Mouse (Mus musculus): ENCODE data around the gene Zfp784. TPM values are rescaled to one million over a fixed set of nuclear protein-coding genes. Genes with fewer than 3 reads are reported as not detected.
"Not testable (repeated sequence)": the region's sequence is repeated elsewhere in the genome, so short reads cannot be mapped to it uniquely, and the experiment has no call there.

The Zfp784 gene
- polyA plus RNA-seq, 1 experiment = 8.4 TPM

- DNase-seq = no peak
- Histone ChIP-seq H3K4me3 (replicated peaks; ENCODE audit: insufficient read depth, low read depth, low read length) (no peak overlapping the region), H3K27me3 (ENCODE audit: control insufficient read depth, insufficient read depth, low read length) (no peaks in the 10 kb centered on the region), H3K27ac (ENCODE audit: insufficient read depth, low read length) (no peak overlapping the region), H3K4me1 (ENCODE audit: control insufficient read depth, insufficient read depth, low read length) (no peaks in the 10 kb centered on the region)
- TF ChIP-seq POLR2A (IDR thresholded peaks at IDR 0.05; ENCODE audit: borderline replicate concordance, insufficient read depth, low read length) (no peak), CTCF (IDR thresholded peaks at IDR 0.05; ENCODE audit: borderline replicate concordance, insufficient read depth, low read depth, low read length) (no peak)
- WGBS = 93% methylated on average over 26 of the region's 26 CpGs
Measured at GRCm38 (mm10) chr7:5008229-5008628, 30.0 kb downstream of the Zfp784 start.

GRCm38 (mm10) chr7:5002876-5003275, 35.4 kb downstream of the Zfp784 start:
- not testable (repeated sequence) for DNase-seq; H3K4me1 ChIP-seq (ENCODE audit: control insufficient read depth, insufficient read depth, low read length); H3K27me3 ChIP-seq (ENCODE audit: control insufficient read depth, insufficient read depth, low read length); H3K4me3 ChIP-seq (replicated peaks; ENCODE audit: insufficient read depth, low read depth, low read length); H3K27ac ChIP-seq (ENCODE audit: insufficient read depth, low read length)
- 63% methylated on average over 8 of the region's 8 CpGs for WGBS

GRCm38 (mm10) chr7:4999876-5000275, 38.4 kb downstream of the Zfp784 start:
- Histone ChIP-seq H3K27me3 (ENCODE audit: control insufficient read depth, insufficient read depth, low read length) (no peaks in the 10 kb centered on the region), H3K4me3 (replicated peaks; ENCODE audit: insufficient read depth, low read depth, low read length) (no peak overlapping the region), H3K27ac (ENCODE audit: insufficient read depth, low read length) (no peak overlapping the region), H3K4me1 (ENCODE audit: control insufficient read depth, insufficient read depth, low read length) (no peaks in the 10 kb centered on the region)
- WGBS = 70% methylated on average over 2 of the region's 2 CpGs
- TF ChIP-seq CTCF (IDR thresholded peaks at IDR 0.05; ENCODE audit: borderline replicate concordance, insufficient read depth, low read depth, low read length) = peak; percentile 34; the same call in 1 of the 2 replicates
- no peak for TF ChIP-seq POLR2A (IDR thresholded peaks at IDR 0.05; ENCODE audit: borderline replicate concordance, insufficient read depth, low read length)
- no peak for DNase-seq

- peak overlapping the region; percentile 85 for H3K4me3 ChIP-seq (replicated peaks; ENCODE audit: insufficient read depth, low read depth, low read length)
- peaks cover 3% of the 10 kb centered on the region for H3K4me1 ChIP-seq (ENCODE audit: control insufficient read depth, insufficient read depth, low read length)
- WGBS = 42% methylated on average over 8 of the region's 8 CpGs
- H3K27me3 ChIP-seq (ENCODE audit: control insufficient read depth, insufficient read depth, low read length) = no peaks in the 10 kb centered on the region
- TF ChIP-seq POLR2A (IDR thresholded peaks at IDR 0.05; ENCODE audit: borderline replicate concordance, insufficient read depth, low read length) (no peak), CTCF (IDR thresholded peaks at IDR 0.05; ENCODE audit: borderline replicate concordance, insufficient read depth, low read depth, low read length) (no peak)
- DNase-seq = no peak
- H3K27ac ChIP-seq (ENCODE audit: insufficient read depth, low read length) = peak overlapping the region; percentile 48; the same call in 1 of the 2 replicates
Measured at GRCm38 (mm10) chr7:4996934-4997333, 41.3 kb downstream of the Zfp784 start.

GRCm38 (mm10) chr7:4996003-4996895, 42.0 kb downstream of the Zfp784 start, which contains the start of gene Zfp579:
TSS of gene Zfp579 (minus strand) at chr7:4996158.
- peak within 1 kb of the TSS; percentile 60 for H3K27ac ChIP-seq (ENCODE audit: insufficient read depth, low read length)
- WGBS = 3% methylated on average over 21 of the region's 26 CpGs
- H3K4me3 ChIP-seq (replicated peaks; ENCODE audit: insufficient read depth, low read depth, low read length) = peak within 1 kb of the TSS; percentile 85
- H3K4me1 ChIP-seq (ENCODE audit: control insufficient read depth, insufficient read depth, low read length) = peaks cover 3% of the 10 kb centered on the region
- no peaks in the 10 kb centered on the region for H3K27me3 ChIP-seq (ENCODE audit: control insufficient read depth, insufficient read depth, low read length)
- TF ChIP-seq POLR2A (IDR thresholded peaks at IDR 0.05; ENCODE audit: borderline replicate concordance, insufficient read depth, low read length) = peak; percentile 83
- TF ChIP-seq CTCF (IDR thresholded peaks at IDR 0.05; ENCODE audit: borderline replicate concordance, insufficient read depth, low read depth, low read length) = no peak
- DNase-seq = peak; percentile 95 to 98

GRCm38 (mm10) chr7:4995268-4996002, 42.8 kb downstream of the Zfp784 start:
- 4% methylated on average over 19 of the region's 19 CpGs for WGBS
- Histone ChIP-seq H3K4me1 (ENCODE audit: control insufficient read depth, insufficient read depth, low read length) (peaks cover 3% of the 10 kb centered on the region), H3K27me3 (ENCODE audit: control insufficient read depth, insufficient read depth, low read length) (no peaks in the 10 kb centered on the region), H3K27ac (ENCODE audit: insufficient read depth, low read length) (peak overlapping the region; percentile 60), H3K4me3 (replicated peaks; ENCODE audit: insufficient read depth, low read depth, low read length) (peak overlapping the region; percentile 85)
- TF ChIP-seq CTCF (IDR thresholded peaks at IDR 0.05; ENCODE audit: borderline replicate concordance, insufficient read depth, low read depth, low read length) (no peak), POLR2A (IDR thresholded peaks at IDR 0.05; ENCODE audit: borderline replicate concordance, insufficient read depth, low read length) (no peak)
- DNase-seq = no peak

GRCm38 (mm10) chr7:4993999-4994788, 44.1 kb downstream of the Zfp784 start:
- H3K4me3 ChIP-seq (replicated peaks; ENCODE audit: insufficient read depth, low read depth, low read length) = peak overlapping the region; percentile 85
- peak; percentile 59 to 64 for DNase-seq
- TF ChIP-seq POLR2A (IDR thresholded peaks at IDR 0.05; ENCODE audit: borderline replicate concordance, insufficient read depth, low read length) (no peak), CTCF (IDR thresholded peaks at IDR 0.05; ENCODE audit: borderline replicate concordance, insufficient read depth, low read depth, low read length) (no peak)
- WGBS = 55% methylated on average over 59 of the region's 59 CpGs
- H3K27ac ChIP-seq (ENCODE audit: insufficient read depth, low read length) = peak overlapping the region; percentile 41
- H3K4me1 ChIP-seq (ENCODE audit: control insufficient read depth, insufficient read depth, low read length) = peaks cover 3% of the 10 kb centered on the region
- no peaks in the 10 kb centered on the region for H3K27me3 ChIP-seq (ENCODE audit: control insufficient read depth, insufficient read depth, low read length)
